Mouse (Mus musculus): ENCODE data around the gene Ndufaf8. TPM values are rescaled to one million over a fixed set of nuclear protein-coding genes. Genes with fewer than 3 reads are reported as not detected.
A peak's percentile ranks its signal among the peaks of the same experiment; 100 is the strongest.

Gene Ndufaf8
- polyA plus RNA-seq, 1 experiment from 2014 or later = 130 TPM

DNA sequence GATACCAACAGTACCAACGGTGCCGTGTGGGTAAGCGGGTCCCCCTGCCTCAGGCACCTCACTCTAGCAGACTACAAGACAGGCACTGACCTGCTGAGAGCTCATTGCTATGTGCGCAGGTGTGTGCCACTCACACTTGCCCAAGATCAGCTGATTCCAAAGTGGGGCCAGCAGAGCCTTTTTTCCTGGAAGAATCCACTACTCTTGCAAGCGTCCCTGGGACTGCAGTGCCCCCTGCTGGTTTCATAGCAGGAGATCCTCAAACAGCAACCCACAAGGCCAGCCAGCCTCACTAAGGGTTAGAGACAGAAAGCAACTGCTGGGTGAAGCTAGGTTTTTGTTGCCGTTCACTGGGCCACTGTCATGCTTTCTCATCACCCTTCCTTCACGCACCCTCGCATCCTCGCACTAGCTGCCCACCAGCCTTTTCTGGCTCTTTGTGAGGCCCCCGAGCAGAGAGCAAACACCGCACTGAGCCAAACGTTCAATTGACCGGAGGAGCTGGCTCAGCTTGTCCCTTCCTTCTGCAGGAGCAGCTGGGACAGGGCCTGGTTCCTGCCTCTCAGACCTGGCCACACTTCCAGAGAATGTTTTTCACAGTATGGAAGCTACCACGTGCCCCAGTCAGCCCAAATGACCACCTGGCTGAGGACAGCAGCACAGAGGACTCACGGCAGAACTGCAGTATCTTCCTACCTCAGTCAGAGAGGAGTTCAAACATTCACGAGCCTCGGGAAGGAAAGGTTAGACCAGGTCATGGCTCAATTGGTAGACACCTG is 22.1 kb downstream of the Ndufaf8 start:
- Histone ChIP-seq H3K27me3 (ENCODE audit: insufficient read depth, low read length) (no peaks in the 10 kb centered on the region), H3K4me2 (ENCODE audit: low read length) (no peak overlapping the region), H3K27ac (no peak overlapping the region), H3K36me3 (ENCODE audit: insufficient read depth, low read length) (peaks cover 43% of the 10 kb centered on the region; the same call in 1 of the 2 replicates), H3K4me1 (replicated peaks; ENCODE audit: insufficient read depth, low read length) (no peaks in the 10 kb centered on the region), H3K4me3 (replicated peaks; ENCODE audit: low read depth, low read length) (no peak overlapping the region), H3K9me3 (replicated peaks; ENCODE audit: low read length) (no peaks in the 10 kb centered on the region), H3K9ac (ENCODE audit: low read depth, low read length) (no peak overlapping the region)
- peak; percentile 76 for TF ChIP-seq CTCF (IDR thresholded peaks at IDR 0.05; ENCODE audit: low read depth)
- WGBS = 85% methylated on average over 17 of the region's 17 CpGs
- DNase-seq (ENCODE audit: low spot score) (peak; percentile 66), ATAC-seq (replicated peaks; ENCODE audit: low FRiP score, low read depth) (peak; percentile 27; the same call in 1 of the 2 replicates)

DNA sequence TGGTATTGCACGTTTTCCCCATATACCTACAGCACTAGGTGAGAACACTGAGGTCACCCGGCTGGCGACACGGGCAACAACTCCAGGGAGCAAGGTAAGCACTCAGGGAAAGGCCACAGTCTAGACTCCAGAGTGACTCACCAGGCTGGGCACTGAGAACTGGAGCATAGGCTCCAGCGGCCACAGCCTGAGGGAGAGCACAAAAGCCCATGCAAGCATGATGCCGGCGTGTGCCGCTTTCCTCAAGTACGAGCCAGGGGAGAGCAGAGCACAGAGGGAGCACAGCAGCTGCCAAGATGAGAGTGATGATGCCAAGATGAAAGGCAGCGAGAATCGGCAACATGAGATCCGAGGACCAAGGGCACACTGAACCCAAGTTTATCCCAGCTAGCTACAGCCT is 23.4 kb downstream of the Ndufaf8 start:
- Histone ChIP-seq H3K36me3 (ENCODE audit: insufficient read depth, low read length) (peaks cover 36% of the 10 kb centered on the region), H3K4me2 (ENCODE audit: low read length) (no peak overlapping the region), H3K4me3 (replicated peaks; ENCODE audit: low read depth, low read length) (no peak overlapping the region), H3K27me3 (ENCODE audit: insufficient read depth, low read length) (no peaks in the 10 kb centered on the region), H3K9ac (ENCODE audit: low read depth, low read length) (no peak overlapping the region), H3K4me1 (replicated peaks; ENCODE audit: insufficient read depth, low read length) (no peaks in the 10 kb centered on the region), H3K9me3 (replicated peaks; ENCODE audit: low read length) (no peaks in the 10 kb centered on the region), H3K27ac (no peak overlapping the region)
- TF ChIP-seq CTCF (IDR thresholded peaks at IDR 0.05; ENCODE audit: low read depth) = no peak
- no peak for DNase-seq (ENCODE audit: low spot score)
- ATAC-seq (replicated peaks; ENCODE audit: low FRiP score, low read depth) = 0 out of 2 replicates have a peak, but pooled peaks have one; percentile 47
- 70% methylated on average over 12 of the region's 12 CpGs for WGBS

DNA sequence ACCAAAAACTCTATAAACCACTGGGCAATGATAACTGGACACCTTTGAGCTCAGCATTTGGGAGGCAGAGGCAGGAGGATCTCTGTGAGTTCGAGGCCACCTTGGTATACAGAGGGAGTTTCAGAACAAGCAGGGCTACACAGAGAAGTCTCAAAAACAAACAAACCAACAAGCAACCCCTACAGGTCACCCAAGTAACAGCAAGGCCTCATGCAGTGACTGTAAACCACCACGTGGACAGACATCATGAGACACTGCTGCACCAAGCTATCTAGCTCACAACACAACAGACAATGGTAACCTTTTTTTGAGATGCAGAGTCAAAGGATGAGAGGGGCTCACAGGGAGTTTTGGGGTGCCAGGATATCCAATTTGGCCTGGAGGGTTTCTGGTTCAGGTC is 28.1 kb downstream of the Ndufaf8 start:
- no peak for DNase-seq (ENCODE audit: low spot score)
- H3K4me1 ChIP-seq (replicated peaks; ENCODE audit: insufficient read depth, low read length) = no peaks in the 10 kb centered on the region
- H3K27ac ChIP-seq = no peak overlapping the region
- no peak overlapping the region for H3K9ac ChIP-seq (ENCODE audit: low read depth, low read length)
- 85% methylated on average over 2 of the region's 2 CpGs for WGBS
- H3K4me3 ChIP-seq (replicated peaks; ENCODE audit: low read depth, low read length) = no peak overlapping the region
- TF ChIP-seq CTCF (IDR thresholded peaks at IDR 0.05; ENCODE audit: low read depth) = 0 out of 2 replicates have a peak, but pooled peaks have one; percentile 13
- no peak overlapping the region for H3K4me2 ChIP-seq (ENCODE audit: low read length)
- H3K9me3 ChIP-seq (replicated peaks; ENCODE audit: low read length) = no peaks in the 10 kb centered on the region
- ATAC-seq (replicated peaks; ENCODE audit: low FRiP score, low read depth) = no peak
- H3K36me3 ChIP-seq (ENCODE audit: insufficient read depth, low read length) = peaks cover 51% of the 10 kb centered on the region
- H3K27me3 ChIP-seq (ENCODE audit: insufficient read depth, low read length) = no peaks in the 10 kb centered on the region

DNA sequence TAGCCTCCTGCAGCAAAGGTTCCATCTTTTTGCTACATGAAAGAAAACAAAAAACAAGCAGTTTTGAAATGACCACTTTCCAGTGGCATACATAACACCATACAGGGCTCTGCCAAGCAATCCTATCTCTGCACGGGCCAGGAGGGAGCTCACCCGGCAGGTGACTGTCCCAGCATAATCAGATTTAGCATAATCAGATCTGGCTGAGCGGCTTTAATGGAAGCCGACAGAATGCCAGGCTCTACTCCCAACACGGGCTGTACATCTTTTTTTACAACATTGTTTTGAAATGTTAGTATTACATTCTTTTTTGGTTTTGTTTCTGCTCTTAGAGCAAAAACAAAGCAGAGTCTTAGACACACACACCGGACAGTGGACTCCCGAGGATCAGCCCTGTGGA is 30.6 kb downstream of the Ndufaf8 start:
- no peak for ATAC-seq (replicated peaks; ENCODE audit: low FRiP score, low read depth)
- 68% methylated on average over 7 of the region's 7 CpGs for WGBS
- no peak overlapping the region for H3K27ac ChIP-seq

DNA sequence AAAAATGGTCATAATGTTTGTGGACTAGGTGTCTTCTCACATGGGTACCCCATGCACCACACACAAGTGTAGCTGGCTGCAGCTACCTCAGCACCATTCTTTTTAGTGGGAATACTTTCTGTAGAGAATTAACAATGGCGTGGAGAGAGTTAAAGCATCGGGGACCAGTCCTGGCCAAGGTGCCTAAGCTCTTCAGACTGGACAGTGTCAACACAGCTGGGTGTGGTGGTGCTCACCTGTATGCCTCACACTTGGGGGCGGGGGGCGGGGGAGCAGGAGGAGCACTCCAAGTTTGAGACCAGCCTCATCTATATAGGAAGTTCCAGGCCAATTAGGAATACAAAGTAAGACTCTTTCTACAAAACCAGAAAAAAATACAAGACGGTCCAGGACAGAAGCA is 35.4 kb downstream of the Ndufaf8 start:
- no peak overlapping the region for H3K9ac ChIP-seq (ENCODE audit: low read depth, low read length)
- H3K9me3 ChIP-seq (replicated peaks; ENCODE audit: low read length) = no peaks in the 10 kb centered on the region
- WGBS = 93% methylated on average over 5 of the region's 5 CpGs
- no peak overlapping the region for H3K4me3 ChIP-seq (replicated peaks; ENCODE audit: low read depth, low read length)
- no peak overlapping the region for H3K27ac ChIP-seq
- H3K4me1 ChIP-seq (replicated peaks; ENCODE audit: insufficient read depth, low read length) = peaks cover 10% of the 10 kb centered on the region; the same call in 1 of the 2 replicates
- H3K27me3 ChIP-seq (ENCODE audit: insufficient read depth, low read length) = no peaks in the 10 kb centered on the region
- no peak for DNase-seq (ENCODE audit: low spot score)
- no peak for TF ChIP-seq CTCF (IDR thresholded peaks at IDR 0.05; ENCODE audit: low read depth)
- no peak for ATAC-seq (replicated peaks; ENCODE audit: low FRiP score, low read depth)
- H3K4me2 ChIP-seq (ENCODE audit: low read length) = no peak overlapping the region
- peaks cover 39% of the 10 kb centered on the region for H3K36me3 ChIP-seq (ENCODE audit: insufficient read depth, low read length)

More for the DNA sequence above, 30.6 kb downstream of the Ndufaf8 start:
- no peak for TF ChIP-seq CTCF (IDR thresholded peaks at IDR 0.05; ENCODE audit: low read depth)
- Histone ChIP-seq H3K4me2 (ENCODE audit: low read length) (no peak overlapping the region), H3K9ac (ENCODE audit: low read depth, low read length) (no peak overlapping the region), H3K27me3 (ENCODE audit: insufficient read depth, low read length) (no peaks in the 10 kb centered on the region), H3K4me1 (replicated peaks; ENCODE audit: insufficient read depth, low read length) (no peaks in the 10 kb centered on the region), H3K9me3 (replicated peaks; ENCODE audit: low read length) (no peaks in the 10 kb centered on the region), H3K4me3 (replicated peaks; ENCODE audit: low read depth, low read length) (no peak overlapping the region), H3K36me3 (ENCODE audit: insufficient read depth, low read length) (peaks cover 56% of the 10 kb centered on the region)
- DNase-seq (ENCODE audit: low spot score) = no peak

DNA sequence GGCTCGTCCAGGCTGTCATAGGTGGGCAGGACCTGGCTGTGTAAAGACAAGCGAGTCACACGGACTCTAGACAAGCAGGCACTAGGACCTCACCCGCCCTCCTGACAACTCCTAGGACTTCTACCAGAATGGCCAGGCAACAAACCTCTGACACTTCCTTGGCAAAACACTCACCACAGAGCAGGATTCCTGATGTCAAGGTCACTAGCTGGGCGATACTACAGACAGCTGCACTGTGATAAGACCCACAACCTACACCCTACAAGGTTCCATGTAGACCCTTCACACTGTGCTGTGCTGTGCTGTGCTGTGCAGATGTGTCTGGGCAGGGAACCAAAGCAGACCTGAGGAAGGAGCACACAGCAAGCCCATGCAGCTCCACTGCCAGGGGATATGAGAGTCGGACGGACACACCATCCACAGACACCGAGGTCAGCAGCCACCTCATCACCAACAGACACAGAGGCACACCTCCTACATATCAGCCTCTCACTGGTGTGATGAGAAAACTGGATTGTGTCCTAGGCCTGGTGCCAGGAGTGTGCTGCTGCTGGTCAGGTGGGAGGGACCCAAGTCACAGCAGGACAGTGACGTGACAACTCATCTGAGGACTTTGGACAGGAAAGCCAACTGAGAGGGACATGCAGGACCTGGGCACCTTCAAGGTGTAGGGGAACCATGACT is 36.3 kb downstream of the Ndufaf8 start:
- TF ChIP-seq CTCF (IDR thresholded peaks at IDR 0.05; ENCODE audit: low read depth) = no peak
- DNase-seq (ENCODE audit: low spot score) = no peak
- 91% methylated on average over 9 of the region's 9 CpGs for WGBS
- peaks cover 34% of the 10 kb centered on the region; the same call in 1 of the 2 replicates for H3K36me3 ChIP-seq (ENCODE audit: insufficient read depth, low read length)
- no peak overlapping the region for H3K9ac ChIP-seq (ENCODE audit: low read depth, low read length)
- no peak overlapping the region for H3K27ac ChIP-seq
- no peaks in the 10 kb centered on the region for H3K9me3 ChIP-seq (replicated peaks; ENCODE audit: low read length)
- H3K4me3 ChIP-seq (replicated peaks; ENCODE audit: low read depth, low read length) = no peak overlapping the region
- H3K4me1 ChIP-seq (replicated peaks; ENCODE audit: insufficient read depth, low read length) = peaks cover 12% of the 10 kb centered on the region; the same call in 1 of the 2 replicates
- ATAC-seq (replicated peaks; ENCODE audit: low FRiP score, low read depth) = 0 out of 2 replicates have a peak, but pooled peaks have one; percentile 14
- H3K4me2 ChIP-seq (ENCODE audit: low read length) = no peak overlapping the region
- H3K27me3 ChIP-seq (ENCODE audit: insufficient read depth, low read length) = no peaks in the 10 kb centered on the region
